Mouse (Mus musculus): ENCODE measurements at regions not wholly inside any gene's neighbourhood (a gene's known extent, or its start where the extent isn't known, plus 50 kb on each side); places are given as distances from the start of the nearest gene placed in this dataset.

- no peak for DNase-seq (ENCODE audit: extremely low spot score, low read depth, low spot score)
Observed at GRCm38 (mm10) chr17:9861923-9862854, 192.7 kb upstream of the Pabpc6 start.

- DNase-seq (ENCODE audit: extremely low spot score, low read depth, low spot score) = no peak
Observed at GRCm38 (mm10) chr17:9861346-9861745, 191.8 kb upstream of the Pabpc6 start.

GRCm38 (mm10) chr17:9848559-9849357, 179.2 kb upstream of the Pabpc6 start:
- no peak for DNase-seq (ENCODE audit: extremely low spot score, low read depth, low spot score)

- DNase-seq (ENCODE audit: extremely low spot score, low read depth, low spot score) = no peak
Observed at GRCm38 (mm10) chr17:9845451-9846075, 176.0 kb upstream of the Pabpc6 start.

GRCm38 (mm10) chr17:9841103-9841502, 171.6 kb upstream of the Pabpc6 start:
- DNase-seq (ENCODE audit: extremely low spot score, low read depth, low spot score) = no peak

- no peak for DNase-seq (ENCODE audit: extremely low spot score, low read depth, low spot score)
Observed at GRCm38 (mm10) chr17:9839256-9839655, 169.7 kb upstream of the Pabpc6 start.

GRCm38 (mm10) chr17:9836995-9837842, 167.7 kb upstream of the Pabpc6 start:
- DNase-seq (ENCODE audit: extremely low spot score, low read depth, low spot score) = no peak

GRCm38 (mm10) chr17:9829895-9830294, 160.4 kb upstream of the Pabpc6 start:
- no peak for DNase-seq (ENCODE audit: extremely low spot score, low read depth, low spot score)

- no peak for DNase-seq (ENCODE audit: extremely low spot score, low read depth, low spot score)
Observed at GRCm38 (mm10) chr17:9821358-9821757, 151.8 kb upstream of the Pabpc6 start.

- DNase-seq (ENCODE audit: extremely low spot score, low read depth, low spot score) = no peak
Observed at GRCm38 (mm10) chr17:9817056-9817455, 147.5 kb upstream of the Pabpc6 start.

- no peak for DNase-seq (ENCODE audit: extremely low spot score, low read depth, low spot score)
Observed at GRCm38 (mm10) chr17:9797069-9797468, 127.6 kb upstream of the Pabpc6 start.

- no peak for DNase-seq (ENCODE audit: extremely low spot score, low read depth, low spot score)
Observed at GRCm38 (mm10) chr17:9796225-9796988, 126.9 kb upstream of the Pabpc6 start.

- no peak for DNase-seq (ENCODE audit: extremely low spot score, low read depth, low spot score)
Observed at GRCm38 (mm10) chr17:9778866-9779265, 109.3 kb upstream of the Pabpc6 start.

- no peak for DNase-seq (ENCODE audit: extremely low spot score, low read depth, low spot score)
Observed at GRCm38 (mm10) chr17:9777165-9777564, 107.6 kb upstream of the Pabpc6 start.

GRCm38 (mm10) chr17:9776286-9777016, 106.9 kb upstream of the Pabpc6 start:
- no peak for DNase-seq (ENCODE audit: extremely low spot score, low read depth, low spot score)

GRCm38 (mm10) chr17:9775668-9776151, 106.2 kb upstream of the Pabpc6 start:
- DNase-seq (ENCODE audit: extremely low spot score, low read depth, low spot score) = no peak

- no peak for DNase-seq (ENCODE audit: extremely low spot score, low read depth, low spot score)
Observed at GRCm38 (mm10) chr17:9774740-9775629, 105.5 kb upstream of the Pabpc6 start.

- DNase-seq (ENCODE audit: extremely low spot score, low read depth, low spot score) = no peak
Observed at GRCm38 (mm10) chr17:9773744-9774143, 104.2 kb upstream of the Pabpc6 start.

Data from hindlimb bud, embryonic 11.5 days (tissue).